Mouse (Mus musculus) cerebellum, adult 8-10 months (tissue): ENCODE data around the gene Sufu.

ENCODE experiments used
- DNase-seq: peaks from one replicate; pipeline ENCODE4 v3.0.0; 2022

Sufu gene

GRCm38 (mm10) chr19:46517529-46518351 lies 121.0 kb downstream of the Sufu start:
- DNase-seq: no peak

GRCm38 (mm10) chr19:46518352-46518787 lies 121.7 kb downstream of the Sufu start:
- no peak for DNase-seq

- no peak for DNase-seq
Measured at GRCm38 (mm10) chr19:46518828-46519621, 122.3 kb downstream of the Sufu start.

GRCm38 (mm10) chr19:46521698-46522097 lies 125.0 kb downstream of the Sufu start:
- DNase-seq: no peak

- no peak for DNase-seq
Measured at GRCm38 (mm10) chr19:46522433-46523044, 125.8 kb downstream of the Sufu start.

GRCm38 (mm10) chr19:46523131-46523479 lies 126.4 kb downstream of the Sufu start:
- DNase-seq: no peak

GRCm38 (mm10) chr19:46523480-46524151 lies 126.9 kb downstream of the Sufu start:
- no peak for DNase-seq

- no peak for DNase-seq
Measured at GRCm38 (mm10) chr19:46524152-46524544, 127.5 kb downstream of the Sufu start.

GRCm38 (mm10) chr19:46524601-46525321 lies 128.1 kb downstream of the Sufu start:
- DNase-seq: no peak

GRCm38 (mm10) chr19:46525691-46526631 lies 129.3 kb downstream of the Sufu start:
- no peak for DNase-seq

- DNase-seq: no peak
Measured at GRCm38 (mm10) chr19:46527632-46528528, 131.2 kb downstream of the Sufu start.

- peak; percentile 64 for DNase-seq
Measured at GRCm38 (mm10) chr19:46528529-46529213, 132.0 kb downstream of the Sufu start.

- no peak for DNase-seq
Measured at GRCm38 (mm10) chr19:46529601-46530448, 133.1 kb downstream of the Sufu start.

- DNase-seq: no peak
Measured at GRCm38 (mm10) chr19:46530449-46530990, 133.8 kb downstream of the Sufu start.

- DNase-seq: no peak
Measured at GRCm38 (mm10) chr19:46531071-46532030, 134.7 kb downstream of the Sufu start.

- DNase-seq: no peak
Measured at GRCm38 (mm10) chr19:46532031-46532688, 135.5 kb downstream of the Sufu start.
